Mouse (Mus musculus) midbrain, embryonic 13.5 days (tissue): Measurements from ENCODE around the gene Gba. TPM values are rescaled to one million over a fixed set of nuclear protein-coding genes. Genes with fewer than 3 reads are reported as not detected.

Source experiments
- ATAC-seq: fragments of 200-750 bp; cut with Nextera tagmentation; 2 replicates; pipeline ENCODE4 v1.8.0; 2017; ENCODE audit warnings: mild to moderate bottlenecking, moderate TSS enrichment, moderate library complexity
- H3K27ac ChIP-seq: fragments of 300-500 bp; sonication (generic); 2 replicates; pipeline ENCODE4 v1.5.1; 2015; ENCODE audit warnings: inconsistent platforms, mild to moderate bottlenecking, moderate library complexity
- H3K27me3 ChIP-seq: fragments of 300-500 bp; sonication (generic); 2 replicates; pipeline ENCODE4 v1.6.1; 2015; ENCODE audit warnings: mild to moderate bottlenecking, inconsistent platforms
- H3K36me3 ChIP-seq: fragments of 300-500 bp; sonication (generic); 2 replicates; pipeline ENCODE4 v1.6.1; 2015; ENCODE audit warnings: mild to moderate bottlenecking, inconsistent platforms
- H3K4me1 ChIP-seq: fragments of 300-500 bp; sonication (generic); replicated peaks from 2 replicates; pipeline ENCODE4 v1.6.1; 2015; ENCODE audit warnings: inconsistent platforms
- H3K4me2 ChIP-seq: fragments of 300-500 bp; sonication (generic); replicated peaks from 2 replicates; pipeline ENCODE4 v1.6.1; 2015; ENCODE audit warnings: moderate library complexity, mild to moderate bottlenecking, inconsistent platforms
- H3K4me3 ChIP-seq: fragments of 300-500 bp; sonication (generic); replicated peaks from 2 replicates; pipeline ENCODE4 v1.5.1; 2015; ENCODE audit warnings: mild to moderate bottlenecking, inconsistent platforms
- H3K9ac ChIP-seq: fragments of 300-500 bp; sonication (generic); replicated peaks from 2 replicates; pipeline ENCODE4 v1.6.1; 2015; ENCODE audit warnings: mild to moderate bottlenecking, inconsistent platforms
- H3K9me3 ChIP-seq: fragments of 300-500 bp; sonication (generic); 2 replicates; pipeline ENCODE4 v1.6.1; 2016; ENCODE audit warnings: mild to moderate bottlenecking, inconsistent platforms
- WGBS: fragments of 180-500 bp; shearing (Covaris S2); methylation state at CpG from one replicate; pipeline ENCODE4 v1.1.7; 2015; 5-methylcytosine and 5-hydroxymethylcytosine counted together
- polyA plus RNA-seq: library from polyadenylated mRNA; unstranded; fragments of >200 nt; fragmentation: Nextera tagmentation; extraction: Ambion mirVana; gene quantifications from 2 replicates; pipeline ENCODE4 v1.2.1, GENCODE M21; 2015

Gba gene
- polyA plus RNA-seq, 1 experiment from 2014 or later, result 43.5 TPM

GRCm38 (mm10) chr3:89224796-89225195 lies 22.1 kb downstream of the Gba start:
- Histone ChIP-seq H3K9me3 (no peaks in the 10 kb centered on the region), H3K36me3 (peaks cover 35% of the 10 kb centered on the region), H3K4me1 (peaks cover 79% of the 10 kb centered on the region), H3K4me3 (peak overlapping the region; percentile 68), H3K27me3 (no peaks in the 10 kb centered on the region), H3K9ac (peak overlapping the region; percentile 85), H3K27ac (peak overlapping the region; percentile 97), H3K4me2 (peak overlapping the region; percentile 83)
- WGBS, result 21% methylated on average over 11 of the region's 11 CpGs
- no peak for ATAC-seq

- H3K27ac ChIP-seq, result peak overlapping the region; percentile 97
- no peaks in the 10 kb centered on the region for H3K9me3 ChIP-seq
- peaks cover 30% of the 10 kb centered on the region for H3K36me3 ChIP-seq
- peak overlapping the region; percentile 68 for H3K4me3 ChIP-seq
- no peaks in the 10 kb centered on the region for H3K27me3 ChIP-seq
- WGBS, result 8% methylated on average over 12 of the region's 12 CpGs
- H3K9ac ChIP-seq, result peak overlapping the region; percentile 85
- peaks cover 76% of the 10 kb centered on the region for H3K4me1 ChIP-seq
- H3K4me2 ChIP-seq, result peak overlapping the region; percentile 83
- ATAC-seq, result no peak
Observed at GRCm38 (mm10) chr3:89225321-89225815, 22.6 kb downstream of the Gba start.

GRCm38 (mm10) chr3:89225918-89226317 lies 23.2 kb downstream of the Gba start:
- 4% methylated on average over 4 of the region's 4 CpGs for WGBS
- no peaks in the 10 kb centered on the region for H3K27me3 ChIP-seq
- H3K9ac ChIP-seq, result peak overlapping the region; percentile 85
- H3K4me2 ChIP-seq, result peak overlapping the region; percentile 83
- H3K27ac ChIP-seq, result peak overlapping the region; percentile 97
- no peaks in the 10 kb centered on the region for H3K9me3 ChIP-seq
- peaks cover 74% of the 10 kb centered on the region for H3K4me1 ChIP-seq
- peak; percentile 68 for ATAC-seq
- H3K36me3 ChIP-seq, result peaks cover 28% of the 10 kb centered on the region
- peak overlapping the region; percentile 68 for H3K4me3 ChIP-seq

GRCm38 (mm10) chr3:89226361-89226760 lies 23.6 kb downstream of the Gba start:
- Histone ChIP-seq H3K4me1 (peaks cover 70% of the 10 kb centered on the region), H3K27me3 (no peaks in the 10 kb centered on the region)

GRCm38 (mm10) chr3:89226900-89227299 lies 24.2 kb downstream of the Gba start, which contains the start of gene Mtx1:
Mtx1 (minus strand) TSS chr3:89227088.
- Histone ChIP-seq H3K27me3 (no peaks in the 10 kb centered on the region), H3K36me3 (peaks cover 19% of the 10 kb centered on the region), H3K27ac (peak within 1 kb of the TSS; percentile 97), H3K9ac (peak within 1 kb of the TSS; percentile 85), H3K4me2 (peak within 1 kb of the TSS; percentile 83), H3K4me1 (peaks cover 70% of the 10 kb centered on the region), H3K9me3 (no peaks in the 10 kb centered on the region), H3K4me3 (peak within 1 kb of the TSS; percentile 68)
- 2% methylated on average over 21 of the region's 21 CpGs for WGBS
- no peak for ATAC-seq

More at GRCm38 (mm10) chr3:89226361-89226760, 23.6 kb downstream of the Gba start:
- Histone ChIP-seq H3K4me3 (peak overlapping the region; percentile 68), H3K4me2 (peak overlapping the region; percentile 83), H3K9ac (peak overlapping the region; percentile 85), H3K36me3 (peaks cover 23% of the 10 kb centered on the region), H3K27ac (peak overlapping the region; percentile 97), H3K9me3 (no peaks in the 10 kb centered on the region)
- WGBS, result 3% methylated on average over 11 of the region's 11 CpGs
- no peak for ATAC-seq

GRCm38 (mm10) chr3:89227307-89228179 lies 24.8 kb downstream of the Gba start:
- 1% methylated on average over 41 of the region's 41 CpGs for WGBS

GRCm38 (mm10) chr3:89228180-89228549 lies 25.4 kb downstream of the Gba start:
- Histone ChIP-seq H3K9me3 (no peaks in the 10 kb centered on the region), H3K27me3 (no peaks in the 10 kb centered on the region), H3K4me3 (peak overlapping the region; percentile 68), H3K4me2 (peak overlapping the region; percentile 83), H3K9ac (peak overlapping the region; percentile 46), H3K27ac (peak overlapping the region; percentile 97), H3K36me3 (peaks cover 19% of the 10 kb centered on the region), H3K4me1 (peaks cover 62% of the 10 kb centered on the region)
- WGBS, result under 1% methylated on average over 20 of the region's 20 CpGs
- ATAC-seq, result peak; percentile 9; the same call in 1 of the 2 replicates

More at GRCm38 (mm10) chr3:89227307-89228179, 24.8 kb downstream of the Gba start:
- H3K27ac ChIP-seq, result peak overlapping the region; percentile 97
- no peaks in the 10 kb centered on the region for H3K27me3 ChIP-seq
- H3K4me1 ChIP-seq, result peaks cover 69% of the 10 kb centered on the region
- no peaks in the 10 kb centered on the region for H3K9me3 ChIP-seq
- H3K36me3 ChIP-seq, result peaks cover 19% of the 10 kb centered on the region
- peak overlapping the region; percentile 85 for H3K9ac ChIP-seq
- peak overlapping the region; percentile 83 for H3K4me2 ChIP-seq
- ATAC-seq, result peak; percentile 79
- H3K4me3 ChIP-seq, result peak overlapping the region; percentile 68

- no peak for ATAC-seq
- no peaks in the 10 kb centered on the region for H3K27me3 ChIP-seq
- peaks cover 56% of the 10 kb centered on the region for H3K4me1 ChIP-seq
- H3K36me3 ChIP-seq, result peaks cover 19% of the 10 kb centered on the region
- H3K9ac ChIP-seq, result peak within 1 kb of the TSS; percentile 85
- WGBS, result 40% methylated on average over 10 of the region's 10 CpGs
- H3K9me3 ChIP-seq, result no peaks in the 10 kb centered on the region
- H3K4me2 ChIP-seq, result peak within 1 kb of the TSS; percentile 83
- peak within 1 kb of the TSS; percentile 68 for H3K4me3 ChIP-seq
- H3K27ac ChIP-seq, result peak within 1 kb of the TSS; percentile 97
Observed at GRCm38 (mm10) chr3:89228836-89229235, 26.1 kb downstream of the Gba start, which contains the start of gene Muc1. Muc1 (plus strand) TSS chr3:89229057.

GRCm38 (mm10) chr3:89229276-89229675 lies 26.5 kb downstream of the Gba start:
- no peak for ATAC-seq
- no peak overlapping the region for H3K4me3 ChIP-seq
- peaks cover 19% of the 10 kb centered on the region for H3K36me3 ChIP-seq
- no peaks in the 10 kb centered on the region for H3K27me3 ChIP-seq
- H3K27ac ChIP-seq, result no peak overlapping the region
- peak overlapping the region; percentile 83; the same call in 1 of the 2 replicates for H3K4me2 ChIP-seq
- 56% methylated on average over 4 of the region's 4 CpGs for WGBS
- no peaks in the 10 kb centered on the region for H3K9me3 ChIP-seq
- H3K4me1 ChIP-seq, result peaks cover 51% of the 10 kb centered on the region
- no peak overlapping the region for H3K9ac ChIP-seq

GRCm38 (mm10) chr3:89230561-89230960 lies 27.8 kb downstream of the Gba start:
- H3K9me3 ChIP-seq, result no peaks in the 10 kb centered on the region
- no peak overlapping the region for H3K4me3 ChIP-seq
- H3K4me2 ChIP-seq, result no peak overlapping the region
- H3K9ac ChIP-seq, result no peak overlapping the region
- H3K27me3 ChIP-seq, result no peaks in the 10 kb centered on the region
- ATAC-seq, result no peak
- peaks cover 38% of the 10 kb centered on the region for H3K4me1 ChIP-seq
- WGBS, result 93% methylated on average over 2 of the region's 2 CpGs
- peaks cover 31% of the 10 kb centered on the region for H3K36me3 ChIP-seq
- H3K27ac ChIP-seq, result no peak overlapping the region

- H3K4me1 ChIP-seq, result peaks cover 31% of the 10 kb centered on the region
Observed at GRCm38 (mm10) chr3:89231345-89231744, 28.6 kb downstream of the Gba start.

GRCm38 (mm10) chr3:89231772-89232275 lies 29.1 kb downstream of the Gba start:
- Histone ChIP-seq H3K36me3 (peaks cover 44% of the 10 kb centered on the region), H3K4me3 (no peak overlapping the region), H3K9me3 (no peaks in the 10 kb centered on the region), H3K27ac (no peak overlapping the region), H3K4me1 (peaks cover 26% of the 10 kb centered on the region), H3K9ac (no peak overlapping the region), H3K27me3 (no peaks in the 10 kb centered on the region), H3K4me2 (no peak overlapping the region)
- 85% methylated on average over 16 of the region's 16 CpGs for WGBS
- no peak for ATAC-seq

More at GRCm38 (mm10) chr3:89231345-89231744, 28.6 kb downstream of the Gba start:
- H3K27ac ChIP-seq, result no peak overlapping the region
- peaks cover 39% of the 10 kb centered on the region for H3K36me3 ChIP-seq
- 80% methylated on average over 7 of the region's 7 CpGs for WGBS
- no peak overlapping the region for H3K9ac ChIP-seq
- no peaks in the 10 kb centered on the region for H3K27me3 ChIP-seq
- H3K4me2 ChIP-seq, result no peak overlapping the region
- H3K9me3 ChIP-seq, result no peaks in the 10 kb centered on the region
- H3K4me3 ChIP-seq, result no peak overlapping the region
- no peak for ATAC-seq
